ENCODE assay signal across 8 mouse cellular contexts in genomic region chr11:72130021-72130420, GRCm38 (mm10). TPM values are rescaled to one million over a fixed set of nuclear protein-coding genes. Genes with fewer than 3 reads are reported as not detected.
A peak's percentile ranks its signal among the peaks of the same experiment; 100 is the strongest.
DNase-seq lines count a peak whose midpoint lies in the region.

No protein-coding gene starts in this region.

- peak; percentile 17 for DNase-seq in adrenal gland, postnatal 14 days
- DNase-seq in adrenal gland, adult 8-10 months, result no peak
- peak; percentile 55 for DNase-seq in right cerebral cortex, adult 18-20 months
- no peak for DNase-seq in right cerebral cortex, postnatal 14 days
- peak; percentile 43 to 56 for DNase-seq in heart, postnatal 36 days
- peak; percentile 71 to 88 for DNase-seq in lung, postnatal 4 days
- no peak for DNase-seq in thymus, adult 18-20 months
- DNase-seq in urinary bladder, adult 2 months (ENCODE audit: low spot score), result no peak

- intact Hi-C loops in heart, postnatal 36 days (cut with DNase I), result loop anchor here (5.0 kb wide), 2 partner anchors 63 to 78 kb away; no protein-coding TSS in a partner anchor

RNA-seq across cellular contexts. Expression of gene Pitpnm3, which starts 5.6 kb away (rescaled TPM):
- 0.63 and 1.4 TPM in 2 replicates for total RNA-seq in adrenal gland, postnatal 14 days (2021)
- total RNA-seq in adrenal gland, adult 8-10 months (2022), result 10 to 100 TPM in 2 of 4 experiments, 1 to 10 TPM in 2; 1.9 to 15.9 (median 8.4) TPM
- 1 to 10 TPM; 1.5 to 1.8 TPM for total RNA-seq in heart, postnatal 36 days (2021)
- 9.6 and 9.9 TPM in 2 replicates for polyA plus RNA-seq in urinary bladder, adult 2 months (2012; rRNA removed)

Comparison
In these comparisons a context has a peak if more than half of its experiments do, and no peak if none do; other contexts are left out.
1. DNase-seq: peak in adrenal gland, postnatal 14 days (single experiment), right cerebral cortex, adult 18-20 months (single experiment), heart, postnatal 36 days (2 of 2) and lung, postnatal 4 days (2 of 2); none in adrenal gland, adult 8-10 months (single experiment), right cerebral cortex, postnatal 14 days (single experiment), thymus, adult 18-20 months (0 of 2) and urinary bladder, adult 2 months (single experiment).